Mouse (Mus musculus): ENCODE results near the gene Lce1b.
"Not testable (repeated sequence)": the region's sequence is repeated elsewhere in the genome, so short reads cannot be mapped to it uniquely, and the experiment has no call there.

Lce1b gene

GRCm38 (mm10) chr3:92656826-92657225, at the start of gene Lce1b:
Gene Lce1b, minus strand, starts transcription at chr3:92656926.
- in situ Hi-C loops (cut with MboI), result no loop called here

- in situ Hi-C loops (cut with MboI), result no loop called here
Measured at GRCm38 (mm10) chr3:92694613-92695012, 37.9 kb upstream of the Lce1b start.

- in situ Hi-C loops (cut with MboI), result no loop called here
Measured at GRCm38 (mm10) chr3:92691688-92692087, 35.0 kb upstream of the Lce1b start.

- in situ Hi-C loops (cut with MboI), result not testable (repeated sequence)
Measured at GRCm38 (mm10) chr3:92689154-92689553, 32.4 kb upstream of the Lce1b start.

- in situ Hi-C loops (cut with MboI), result no loop called here
Measured at GRCm38 (mm10) chr3:92687110-92687509, 30.4 kb upstream of the Lce1b start, which contains the start of gene Lce1d. Gene Lce1d, minus strand, starts transcription at chr3:92687210.

- in situ Hi-C loops (cut with MboI), result no loop called here
Measured at GRCm38 (mm10) chr3:92678947-92679346, 22.2 kb upstream of the Lce1b start, which contains the start of gene Lce1c. Gene Lce1c, plus strand, starts transcription at chr3:92679247.

GRCm38 (mm10) chr3:92670215-92670614, 13.5 kb upstream of the Lce1b start, which contains the start of gene Lce1a2:
Gene Lce1a2, minus strand, starts transcription at chr3:92670315.
- in situ Hi-C loops (cut with MboI), result no loop called here

- in situ Hi-C loops (cut with MboI), result no loop called here
Measured at GRCm38 (mm10) chr3:92648207-92648606, 8.5 kb downstream of the Lce1b start, which contains the start of gene Lce1a1. Gene Lce1a1, minus strand, starts transcription at chr3:92648307.

- in situ Hi-C loops (cut with MboI), result no loop called here
Measured at GRCm38 (mm10) chr3:92639854-92640253, 16.9 kb downstream of the Lce1b start.

GRCm38 (mm10) chr3:92638653-92638991, 18.1 kb downstream of the Lce1b start:
- in situ Hi-C loops (cut with MboI), result no loop called here

GRCm38 (mm10) chr3:92637745-92638652, 18.7 kb downstream of the Lce1b start:
- in situ Hi-C loops (cut with MboI), result no loop called here

- in situ Hi-C loops (cut with MboI), result no loop called here
Measured at GRCm38 (mm10) chr3:92621560-92621959, 35.2 kb downstream of the Lce1b start, which contains the start of gene Lce6a. Gene Lce6a, minus strand, starts transcription at chr3:92621660.

- in situ Hi-C loops (cut with MboI), result no loop called here
Measured at GRCm38 (mm10) chr3:92609804-92610203, 46.9 kb downstream of the Lce1b start.

GRCm38 (mm10) chr3:92607392-92607791, 49.3 kb downstream of the Lce1b start, which contains the start of gene 2210017I01Rik:
Gene 2210017I01Rik, minus strand, starts transcription at chr3:92607492.
- in situ Hi-C loops (cut with MboI), result no loop called here

All from mature B cell (primary cell).